Mouse (Mus musculus) G1E (cell line): ENCODE data around the gene Spats2.

ENCODE experiments used
- CTCF ChIP-seq: IDR thresholded peaks from 2 replicates; pipeline ENCODE4 v1.5.1; 2012; ENCODE audit warnings: low read depth, low read length, inconsistent platforms, mixed read lengths
- GATA1 ChIP-seq: IDR thresholded peaks from 2 replicates; pipeline ENCODE4 v1.6.1; 2012; ENCODE audit warnings: borderline replicate concordance, low read length, inconsistent platforms, mixed read lengths
- GATA2 ChIP-seq: IDR thresholded peaks from 2 replicates; pipeline ENCODE4 v1.6.1; 2012; ENCODE audit warnings: low read depth, low read length, inconsistent platforms, borderline replicate concordance
- POLR2AphosphoS5 ChIP-seq: IDR thresholded peaks from 2 replicates; pipeline ENCODE4 v1.6.1; 2012; ENCODE audit warnings: low read depth, low read length, inconsistent platforms; ENCODE audit not compliant: insufficient replicate concordance
- TAL1 ChIP-seq: conservative IDR thresholded peaks from 2 replicates; pipeline ENCODE4 v1.6.1; 2012; ENCODE audit warnings: low read depth, low read length, inconsistent platforms, mixed read lengths

DNA sequence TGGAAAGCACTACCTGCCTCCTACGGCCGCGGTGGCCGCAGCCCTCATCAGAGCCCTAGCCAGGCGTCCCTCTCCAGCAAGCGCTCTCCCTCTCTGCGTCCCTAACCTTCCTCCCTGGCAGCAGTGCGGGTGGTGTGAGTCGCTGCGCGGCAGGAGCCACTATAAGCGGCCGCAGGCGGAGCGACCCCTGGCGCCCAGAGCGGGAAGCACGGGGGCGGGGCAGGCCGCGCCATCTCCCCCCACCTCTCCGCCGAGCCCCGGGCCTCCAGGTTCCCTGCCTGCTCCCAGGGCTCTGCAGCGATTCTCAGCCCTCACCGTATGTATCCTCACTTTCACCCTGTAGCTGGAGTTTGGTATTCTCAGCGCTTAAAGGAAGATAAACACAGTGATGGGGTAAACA lies 37.4 kb upstream of the Spats2 start:
- TF ChIP-seq CTCF (no peak), GATA1 (no peak), TAL1 (no peak), GATA2 (no peak), POLR2AphosphoS5 (no peak)
